Mouse (Mus musculus): ENCODE results near the gene Armc7.
A peak's percentile ranks its signal among the peaks of the same experiment; 100 is the strongest.
"Not testable (repeated sequence)": the region's sequence is repeated elsewhere in the genome, so short reads cannot be mapped to it uniquely, and the experiment has no call there.

The Armc7 gene

GRCm38 (mm10) chr11:115454822-115455221 lies 20.6 kb upstream of the Armc7 start:
- DNase-seq (ENCODE audit: extremely low spot score, low spot score) = not testable (repeated sequence)

- no peak for DNase-seq (ENCODE audit: extremely low spot score, low spot score)
Observed at GRCm38 (mm10) chr11:115455619-115456018, 19.8 kb upstream of the Armc7 start.

GRCm38 (mm10) chr11:115456182-115456581 lies 19.3 kb upstream of the Armc7 start:
- DNase-seq (ENCODE audit: extremely low spot score, low spot score) = no peak

GRCm38 (mm10) chr11:115457405-115457804 lies 18.1 kb upstream of the Armc7 start:
- no peak for DNase-seq (ENCODE audit: extremely low spot score, low spot score)

- DNase-seq (ENCODE audit: extremely low spot score, low spot score) = no peak
Observed at GRCm38 (mm10) chr11:115460976-115461375, 14.5 kb upstream of the Armc7 start.

- no peak for DNase-seq (ENCODE audit: extremely low spot score, low spot score)
Observed at GRCm38 (mm10) chr11:115461846-115462242, 13.6 kb upstream of the Armc7 start.

- DNase-seq (ENCODE audit: extremely low spot score, low spot score) = no peak
Observed at GRCm38 (mm10) chr11:115462243-115462891, 13.1 kb upstream of the Armc7 start, which contains the start of gene Slc16a5. Gene Slc16a5, plus strand, starts transcription at chr11:115462474.

- DNase-seq (ENCODE audit: extremely low spot score, low spot score) = no peak
Observed at GRCm38 (mm10) chr11:115463397-115463796, 12.1 kb upstream of the Armc7 start.

- DNase-seq (ENCODE audit: extremely low spot score, low spot score) = no peak
Observed at GRCm38 (mm10) chr11:115464851-115465250, 10.6 kb upstream of the Armc7 start.

GRCm38 (mm10) chr11:115467217-115467618 lies 8.2 kb upstream of the Armc7 start:
- DNase-seq (ENCODE audit: extremely low spot score, low spot score) = peak; percentile 72

- DNase-seq (ENCODE audit: extremely low spot score, low spot score) = no peak
Observed at GRCm38 (mm10) chr11:115472183-115472582, 3.3 kb upstream of the Armc7 start.

GRCm38 (mm10) chr11:115473626-115474275 lies 1.7 kb upstream of the Armc7 start:
- peak; percentile 97 for DNase-seq (ENCODE audit: extremely low spot score, low spot score)

GRCm38 (mm10) chr11:115475758-115476237 lies 331 bp downstream of the Armc7 start:
- no peak for DNase-seq (ENCODE audit: extremely low spot score, low spot score)

GRCm38 (mm10) chr11:115476630-115477029 lies 1.2 kb downstream of the Armc7 start:
- DNase-seq (ENCODE audit: extremely low spot score, low spot score) = not testable (repeated sequence)

GRCm38 (mm10) chr11:115477388-115477787 lies 1.9 kb downstream of the Armc7 start:
- not testable (repeated sequence) for DNase-seq (ENCODE audit: extremely low spot score, low spot score)

- no peak for DNase-seq (ENCODE audit: extremely low spot score, low spot score)
Observed at GRCm38 (mm10) chr11:115478296-115478938, 3.0 kb downstream of the Armc7 start.

GRCm38 (mm10) chr11:115481553-115482259 lies 6.2 kb downstream of the Armc7 start:
- DNase-seq (ENCODE audit: extremely low spot score, low spot score) = no peak

GRCm38 (mm10) chr11:115483278-115483677 lies 7.8 kb downstream of the Armc7 start:
- DNase-seq (ENCODE audit: extremely low spot score, low spot score) = no peak

- DNase-seq (ENCODE audit: extremely low spot score, low spot score) = peak; percentile 82
Observed at GRCm38 (mm10) chr11:115483726-115484125, 8.3 kb downstream of the Armc7 start.

GRCm38 (mm10) chr11:115485155-115485554 lies 9.7 kb downstream of the Armc7 start:
- DNase-seq (ENCODE audit: extremely low spot score, low spot score) = no peak

GRCm38 (mm10) chr11:115488551-115489104 lies 13.2 kb downstream of the Armc7 start:
- DNase-seq (ENCODE audit: extremely low spot score, low spot score) = no peak
